Mouse (Mus musculus) heart, adult 2 months (tissue): ENCODE measurements at regions not wholly inside any gene's neighbourhood (a gene's known extent, or its start where the extent isn't known, plus 50 kb on each side); places are given as distances from the start of the nearest gene placed in this dataset.

Experiments used
- DNase-seq, 2 experiments: peaks; one replicate each; pipeline ENCODE4 v3.0.0; 2021
- H3K27ac ChIP-seq: fragments of 200-600 bp; 2 replicates; pipeline ENCODE4 v1.8.1; 2022
- H3K27me3 ChIP-seq: fragments of 200-500 bp; 2 replicates; pipeline ENCODE4 v1.6.1; 2012; ENCODE audit warnings: mild to moderate bottlenecking, low read length, inconsistent platforms, mixed read lengths; ENCODE audit not compliant: control insufficient read depth, insufficient read depth
- H3K36me3 ChIP-seq: fragments of 200-500 bp; 2 replicates; pipeline ENCODE4 v1.6.1; 2012; ENCODE audit warnings: low read length, inconsistent platforms; ENCODE audit not compliant: control insufficient read depth, insufficient read depth
- H3K4me1 ChIP-seq: fragments of 200-500 bp; 2 replicates; pipeline ENCODE4 v1.6.1; 2011; ENCODE audit warnings: low read length; ENCODE audit not compliant: control insufficient read depth, insufficient read depth
- H3K4me3 ChIP-seq: fragments of 200-600 bp; 2 replicates; pipeline ENCODE4 v1.8.1; 2022
- H3K79me2 ChIP-seq: fragments of 200-500 bp; replicated peaks from 2 replicates; pipeline ENCODE4 v1.6.1; 2012; ENCODE audit warnings: mild to moderate bottlenecking, inconsistent platforms, low read length, moderate library complexity, mixed read lengths; ENCODE audit not compliant: control insufficient read depth, insufficient read depth
- H3K9ac ChIP-seq: fragments of 200-500 bp; 2 replicates; pipeline ENCODE4 v1.6.1; 2012; ENCODE audit warnings: low read depth, mild to moderate bottlenecking, control low read depth, inconsistent platforms, low read length, mixed read lengths
- CTCF ChIP-seq: fragments of 200-600 bp; IDR thresholded peaks from 2 replicates; pipeline ENCODE4 v1.8.1; 2022; ENCODE audit warnings: antibody characterized with exemption, mild to moderate bottlenecking, moderate library complexity
- EP300 ChIP-seq: fragments of 200-500 bp; IDR thresholded peaks from 2 replicates; pipeline ENCODE4 v1.6.1; 2011; ENCODE audit warnings: low read depth, low read length, control low read depth; ENCODE audit not compliant: insufficient read depth
- POLR2A ChIP-seq: fragments of 200-500 bp; IDR thresholded peaks from 2 replicates; pipeline ENCODE4 v1.6.1; 2011; ENCODE audit warnings: mild to moderate bottlenecking, low read depth, low read length, control low read depth; ENCODE audit not compliant: insufficient read depth
- WGBS: fragments of 180-500 bp; shearing (Covaris S2); methylation state at CpG from one replicate; pipeline ENCODE4 v1.1.7; 2018; 5-methylcytosine and 5-hydroxymethylcytosine counted together
- intact Hi-C: fragments of 180-260 bp; cut with DNase I; formaldehyde crosslinking; loops from one replicate; pipeline ENCODE4 v1.15.1; 2025

DNA sequence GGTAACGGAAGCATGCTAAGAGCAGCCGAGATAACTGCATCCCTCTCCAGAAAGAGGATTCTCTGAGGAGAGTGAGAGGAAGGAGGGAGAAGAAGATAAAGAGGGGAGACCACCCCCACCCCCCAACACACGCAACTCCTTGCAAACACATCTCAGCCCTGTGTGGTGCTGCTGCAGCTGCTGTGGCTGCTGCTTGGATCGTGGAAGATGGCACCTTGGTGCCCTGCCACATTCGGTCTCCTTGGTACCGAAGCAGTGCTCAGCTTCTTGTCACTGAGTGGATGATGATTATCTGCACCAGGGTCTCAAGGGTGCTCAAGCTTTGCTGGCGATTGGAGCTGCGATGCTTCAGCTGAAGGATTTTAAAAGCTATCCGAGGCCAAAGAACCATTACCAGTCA lies 204.7 kb downstream of the Bcl11a start:
- Histone ChIP-seq H3K27ac (no peak overlapping the region), H3K4me1 (no peaks in the 10 kb centered on the region), H3K27me3 (peaks cover 2% of the 10 kb centered on the region; the same call in 1 of the 2 replicates), H3K36me3 (no peaks in the 10 kb centered on the region), H3K9ac (no peak overlapping the region), H3K79me2 (no peaks in the 10 kb centered on the region), H3K4me3 (no peak overlapping the region)
- DNase-seq = no peak
- intact Hi-C loops = no loop called here
- 53% methylated on average over 9 of the region's 9 CpGs for WGBS
- TF ChIP-seq POLR2A (no peak), CTCF (no peak), EP300 (no peak)

GRCm38 (mm10) chr11:24286129-24287108 lies 208.6 kb downstream of the Bcl11a start:
- Histone ChIP-seq H3K36me3 (no peaks in the 10 kb centered on the region), H3K4me1 (no peaks in the 10 kb centered on the region), H3K27ac (no peak overlapping the region), H3K79me2 (no peaks in the 10 kb centered on the region), H3K4me3 (no peak overlapping the region), H3K27me3 (peaks cover 2% of the 10 kb centered on the region; the same call in 1 of the 2 replicates), H3K9ac (no peak overlapping the region)
- WGBS = 51% methylated on average over 18 of the region's 18 CpGs
- intact Hi-C loops = no loop called here
- DNase-seq = no peak
- TF ChIP-seq POLR2A (no peak), EP300 (no peak), CTCF (no peak)

DNA sequence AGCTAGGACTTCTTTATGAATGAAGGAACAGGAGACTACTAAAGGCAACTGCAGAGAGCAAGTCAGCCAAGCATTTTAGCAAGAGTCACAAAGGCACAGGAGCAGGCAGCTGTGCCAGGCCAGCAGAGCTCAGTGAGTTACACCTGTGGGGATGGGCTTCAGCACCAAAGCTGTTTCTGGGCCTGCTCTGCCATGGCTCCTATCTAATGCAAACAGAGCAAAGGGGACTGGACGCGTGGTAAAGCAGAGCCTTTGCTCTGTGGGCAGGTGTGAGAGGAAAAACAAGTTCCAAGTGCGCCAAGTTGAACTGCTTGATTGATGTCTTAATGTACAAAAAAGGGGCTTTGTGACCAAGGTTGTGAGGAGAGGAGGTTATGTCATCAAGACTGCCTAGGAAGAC lies 215.4 kb downstream of the Bcl11a start:
- no peak for DNase-seq
- no peak overlapping the region for H3K9ac ChIP-seq
- no peak overlapping the region for H3K4me3 ChIP-seq
- no peaks in the 10 kb centered on the region for H3K36me3 ChIP-seq
- H3K27me3 ChIP-seq = no peaks in the 10 kb centered on the region
- no peak overlapping the region for H3K27ac ChIP-seq
- intact Hi-C loops = no loop called here
- 83% methylated on average over 3 of the region's 3 CpGs for WGBS
- no peaks in the 10 kb centered on the region for H3K79me2 ChIP-seq
- TF ChIP-seq CTCF (no peak), EP300 (no peak), POLR2A (no peak)
- no peaks in the 10 kb centered on the region for H3K4me1 ChIP-seq

- Histone ChIP-seq H3K79me2 (no peaks in the 10 kb centered on the region), H3K36me3 (no peaks in the 10 kb centered on the region), H3K27me3 (no peaks in the 10 kb centered on the region), H3K4me1 (no peaks in the 10 kb centered on the region), H3K4me3 (no peak overlapping the region), H3K9ac (no peak overlapping the region), H3K27ac (no peak overlapping the region)
- WGBS = 69% methylated on average over 7 of the region's 7 CpGs
- no peak for DNase-seq
- intact Hi-C loops = no loop called here
- no peak for TF ChIP-seq EP300
- TF ChIP-seq CTCF = no peak
- no peak for TF ChIP-seq POLR2A
Observed at GRCm38 (mm10) chr11:24293860-24294531, 216.1 kb downstream of the Bcl11a start.

GRCm38 (mm10) chr11:24296893-24297624 lies 219.2 kb downstream of the Bcl11a start:
- WGBS = 20% methylated on average over 11 of the region's 12 CpGs
- no peak overlapping the region for H3K4me3 ChIP-seq
- no peak for DNase-seq

More at GRCm38 (mm10) chr11:24296893-24297624, 219.2 kb downstream of the Bcl11a start:
- Histone ChIP-seq H3K27ac (no peak overlapping the region), H3K79me2 (no peaks in the 10 kb centered on the region), H3K4me1 (no peaks in the 10 kb centered on the region), H3K36me3 (no peaks in the 10 kb centered on the region), H3K9ac (no peak overlapping the region), H3K27me3 (no peaks in the 10 kb centered on the region)
- intact Hi-C loops = no loop called here
- TF ChIP-seq POLR2A (no peak), EP300 (no peak), CTCF (no peak)
